Mouse (Mus musculus): ENCODE data around the gene Tbk1. TPM values are rescaled to one million over a fixed set of nuclear protein-coding genes. Genes with fewer than 3 reads are reported as not detected.

Gene Tbk1
- total RNA-seq (2021), result 10 to 100 TPM; 42.5 to 44.6 TPM
- long read RNA-seq, experiment 1, transcript Tbk1-201 (21 exons, 3,024 nt), result major isoform, 53 of 61 reads
- long read RNA-seq, experiment 1, partial matches to known transcripts, result 4 of 61 reads
- long read RNA-seq, experiment 1, other reads (novel, unspliced or antisense), result 4 of 61 reads
- long read RNA-seq, experiment 2, transcript Tbk1-201 (21 exons, 3,024 nt), result major isoform, 48 of 58 reads
- long read RNA-seq, experiment 2, partial matches to known transcripts, result 3 of 58 reads
- long read RNA-seq, experiment 2, other reads (novel, unspliced or antisense), result 7 of 58 reads

DNA sequence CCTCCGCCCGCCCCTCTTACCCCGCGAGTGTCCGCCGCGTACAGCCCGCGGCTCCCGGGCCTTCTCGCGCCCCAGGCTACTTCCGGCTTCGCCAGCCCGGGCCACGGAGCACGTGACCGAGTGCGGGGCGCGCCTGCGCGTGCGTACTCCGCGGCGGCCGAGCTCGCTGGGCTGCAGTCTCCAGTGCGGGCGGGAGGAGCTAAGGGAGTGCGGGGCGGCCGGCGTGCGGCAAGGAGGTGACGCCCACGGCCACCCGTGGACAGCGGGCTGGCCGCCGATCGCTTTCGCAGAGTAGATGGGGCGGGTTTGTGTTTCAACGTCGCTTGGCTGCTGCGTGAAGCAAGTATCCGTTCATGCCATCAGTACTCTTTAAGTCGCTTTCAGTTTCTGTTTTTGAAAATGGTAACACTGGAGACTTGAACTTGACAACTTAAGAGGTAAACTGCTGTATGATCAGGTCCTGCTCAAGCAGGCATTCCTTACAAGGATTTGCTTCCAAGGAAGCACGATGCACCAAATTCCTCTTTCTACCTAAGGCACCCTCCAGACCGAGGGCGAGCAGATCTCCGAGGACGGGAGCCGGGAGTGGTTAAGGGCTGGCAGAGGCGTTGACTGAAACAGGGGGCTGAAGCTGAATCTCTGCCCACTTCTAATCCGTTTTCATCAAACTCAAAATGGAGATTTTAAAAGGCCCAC lies at the start of gene Tbk1:
Gene Tbk1, minus strand, starts transcription at position 113 of the 696 bp plus-strand sequence.
- DNase-seq (ENCODE audit: low spot score in 2 of 2), result peak; percentile 91 to 94
- intact Hi-C loops (cut with DNase I), result no loop called here

- intact Hi-C loops (cut with DNase I), result loop anchor here (10.0 kb wide), 1 partner anchor 899 kb away; no protein-coding TSS in a partner anchor
- no peak for DNase-seq (ENCODE audit: low spot score in 2 of 2)
These were observed 49.7 kb upstream of the Tbk1 start for GRCm38 (mm10) chr10:121636276-121636675.

DNA sequence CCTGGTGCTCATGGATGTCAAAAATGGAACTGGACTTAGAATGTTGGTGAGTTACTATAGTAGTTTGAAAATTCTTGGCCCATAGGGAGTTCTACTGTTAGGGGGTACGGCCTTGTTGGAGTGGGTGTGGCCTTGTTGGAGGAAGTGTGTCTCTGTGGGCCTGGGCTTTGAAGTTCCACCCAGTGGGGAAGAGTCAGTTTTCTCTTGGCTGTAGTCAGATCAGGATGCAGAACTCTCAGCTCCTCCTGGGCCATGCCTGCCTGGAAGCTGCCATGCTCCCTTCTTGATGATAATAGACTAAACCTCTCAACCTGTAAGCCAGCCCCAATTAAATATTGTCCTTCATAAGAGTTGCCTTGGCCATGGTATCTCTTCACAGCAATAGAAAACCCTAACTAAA lies 47.6 kb upstream of the Tbk1 start:
- DNase-seq (ENCODE audit: low spot score in 2 of 2), result no peak
- intact Hi-C loops (cut with DNase I), result loop anchor here (10.0 kb wide), 1 partner anchor 901 kb away; no protein-coding TSS in a partner anchor

DNA sequence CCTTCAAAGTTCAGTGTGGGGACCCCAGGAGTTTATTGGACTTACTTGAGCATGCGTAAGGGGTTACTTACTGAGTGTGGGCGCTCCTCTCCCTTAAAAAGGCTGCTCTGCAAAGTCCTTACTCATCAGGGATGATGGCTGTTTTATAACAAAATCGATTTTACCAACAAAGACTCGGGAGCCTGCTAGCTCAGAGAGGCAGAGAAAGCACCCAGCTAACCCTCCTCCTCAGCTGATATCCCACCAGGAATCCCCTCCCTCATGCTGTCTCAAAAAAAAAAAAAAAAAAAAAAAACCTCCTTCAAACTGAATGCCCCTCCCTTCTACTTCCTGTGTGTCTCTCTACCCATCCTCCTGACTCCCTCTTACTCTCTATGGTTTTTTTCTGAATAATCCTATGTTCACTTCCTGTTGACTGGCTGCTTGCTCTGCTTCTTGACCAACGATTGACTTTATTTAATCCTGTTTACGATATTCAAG lies 42.0 kb upstream of the Tbk1 start:
- DNase-seq (ENCODE audit: low spot score in 2 of 2), result no peak
- intact Hi-C loops (cut with DNase I), result no loop called here

GRCm38 (mm10) chr10:121627216-121627852 lies 40.7 kb upstream of the Tbk1 start:
- no peak for DNase-seq (ENCODE audit: low spot score in 2 of 2)
- intact Hi-C loops (cut with DNase I), result no loop called here

DNA sequence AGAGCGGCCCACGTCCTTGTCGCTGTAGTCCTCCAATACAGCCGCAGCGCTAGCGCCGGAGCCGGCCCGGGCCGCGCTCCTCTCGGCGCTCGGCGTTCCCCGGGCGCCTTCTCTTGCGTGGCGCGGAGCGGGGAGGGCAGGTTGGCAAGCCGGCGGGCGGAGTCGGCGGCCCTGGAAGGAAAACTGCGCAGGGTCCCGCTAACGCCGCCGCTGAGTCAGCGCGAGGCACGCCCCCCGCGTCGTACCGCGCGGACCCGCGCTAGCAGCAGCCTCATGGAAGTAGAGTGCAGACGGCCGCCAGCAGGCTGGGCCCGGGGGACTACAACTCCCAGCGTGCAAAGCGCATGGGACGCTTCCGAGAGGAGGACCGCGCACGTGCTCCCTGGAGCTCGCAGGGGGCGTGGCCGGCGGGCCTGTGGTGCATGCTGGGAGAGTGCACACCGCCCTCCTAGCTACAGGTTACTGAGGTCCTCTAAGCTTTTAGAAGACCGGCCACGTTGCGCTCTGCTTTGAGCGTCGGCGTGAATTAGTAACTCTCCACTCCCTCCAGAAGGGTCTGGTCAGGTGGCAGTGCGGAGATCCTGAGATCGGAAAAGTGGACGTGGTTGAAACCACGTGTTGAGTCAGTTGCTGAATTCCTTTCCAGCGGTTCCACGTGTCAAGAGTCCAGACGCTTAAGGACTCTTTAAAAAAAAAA lies 39.7 kb upstream of the Tbk1 start, which contains the start of gene Xpot:
Gene Xpot, minus strand, starts transcription at position 147 of the 697 bp plus-strand sequence.
- intact Hi-C loops (cut with DNase I), result no loop called here
- peak; percentile 97 to 98 for DNase-seq (ENCODE audit: low spot score in 2 of 2)

GRCm38 (mm10) chr10:121625407-121626185 lies 39.0 kb upstream of the Tbk1 start:
- no peak for DNase-seq (ENCODE audit: low spot score in 2 of 2)
- intact Hi-C loops (cut with DNase I), result no loop called here

GRCm38 (mm10) chr10:121625006-121625405 lies 38.4 kb upstream of the Tbk1 start:
- intact Hi-C loops (cut with DNase I), result no loop called here
- no peak for DNase-seq (ENCODE audit: low spot score in 2 of 2)

DNA sequence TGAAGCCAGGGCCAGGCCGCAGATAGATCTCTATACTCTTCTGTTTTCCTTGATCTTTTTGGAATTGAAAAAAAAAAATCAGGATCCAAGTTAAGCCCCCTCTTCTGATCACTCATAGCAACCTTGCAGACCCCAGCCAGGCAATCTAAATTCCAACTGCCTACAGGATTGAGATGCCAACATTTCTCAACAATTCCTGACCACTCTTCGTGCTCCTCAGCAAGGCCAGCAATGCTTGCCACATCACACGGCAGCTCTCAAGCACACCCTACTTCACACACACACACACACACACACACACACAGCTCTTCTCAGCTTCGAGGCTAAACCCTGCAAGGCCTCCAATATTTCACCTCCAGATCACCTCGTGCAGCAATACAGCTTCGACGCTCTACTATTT lies 37.1 kb upstream of the Tbk1 start:
- intact Hi-C loops (cut with DNase I), result no loop called here
- DNase-seq (ENCODE audit: low spot score in 2 of 2), result no peak

GRCm38 (mm10) chr10:121622431-121622830 lies 35.8 kb upstream of the Tbk1 start:
- intact Hi-C loops (cut with DNase I), result no loop called here
- DNase-seq (ENCODE audit: low spot score in 2 of 2), result no peak

DNA sequence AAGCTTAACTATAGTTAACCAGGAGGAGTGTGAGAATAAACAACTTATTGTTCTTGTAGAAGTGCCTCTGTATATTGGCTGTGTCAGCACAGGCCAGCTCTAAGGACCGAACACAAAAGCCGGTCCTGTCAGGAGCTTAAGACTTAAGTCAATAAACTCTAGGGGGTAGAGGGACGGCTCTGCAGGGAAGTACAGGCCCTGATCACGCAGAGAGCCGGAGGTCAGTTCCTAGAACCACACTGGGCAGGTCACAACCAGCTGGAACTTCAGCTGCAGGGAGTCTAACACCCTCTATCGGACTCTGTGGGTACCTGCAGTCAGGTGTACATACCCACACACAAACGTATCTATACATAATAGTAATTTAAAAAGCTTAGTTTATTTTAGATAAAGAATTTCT lies 29.3 kb upstream of the Tbk1 start:
- intact Hi-C loops (cut with DNase I), result no loop called here
- DNase-seq (ENCODE audit: low spot score in 2 of 2), result no peak

DNA sequence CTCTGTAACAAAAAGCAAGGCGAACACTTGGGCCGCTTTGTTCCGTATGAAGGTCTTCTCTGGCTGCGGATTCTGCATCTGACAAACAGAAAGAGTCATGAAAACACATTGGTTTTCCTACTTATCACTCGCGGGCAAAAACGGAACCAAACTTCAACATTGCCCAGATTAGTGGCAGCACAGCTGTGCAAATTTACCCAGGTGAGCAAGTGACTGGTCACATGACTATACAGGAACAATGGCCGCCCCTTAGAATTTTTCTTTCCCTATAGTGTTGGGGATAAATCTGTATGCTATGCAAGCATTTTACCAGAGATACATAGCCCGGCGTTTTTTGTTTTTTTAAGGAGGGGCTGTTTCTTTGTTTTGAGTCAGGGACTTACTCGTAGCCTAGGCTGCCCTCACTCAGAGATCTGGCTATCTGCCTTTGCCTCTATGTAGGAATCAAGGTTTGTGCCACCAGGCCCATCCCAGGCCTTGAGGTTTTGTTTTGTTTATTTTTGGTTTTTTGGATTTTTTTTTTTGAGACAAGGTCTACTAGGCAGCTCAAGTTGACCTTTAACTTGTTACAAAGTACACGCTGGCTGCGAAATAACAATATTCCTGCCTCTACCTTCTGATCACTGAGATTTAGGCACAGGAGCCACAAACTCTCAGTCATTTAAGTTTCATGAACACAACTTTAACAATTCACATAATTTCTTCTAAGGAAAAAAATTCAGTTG lies 28.7 kb upstream of the Tbk1 start:
- intact Hi-C loops (cut with DNase I), result no loop called here
- no peak for DNase-seq (ENCODE audit: low spot score in 2 of 2)

DNA sequence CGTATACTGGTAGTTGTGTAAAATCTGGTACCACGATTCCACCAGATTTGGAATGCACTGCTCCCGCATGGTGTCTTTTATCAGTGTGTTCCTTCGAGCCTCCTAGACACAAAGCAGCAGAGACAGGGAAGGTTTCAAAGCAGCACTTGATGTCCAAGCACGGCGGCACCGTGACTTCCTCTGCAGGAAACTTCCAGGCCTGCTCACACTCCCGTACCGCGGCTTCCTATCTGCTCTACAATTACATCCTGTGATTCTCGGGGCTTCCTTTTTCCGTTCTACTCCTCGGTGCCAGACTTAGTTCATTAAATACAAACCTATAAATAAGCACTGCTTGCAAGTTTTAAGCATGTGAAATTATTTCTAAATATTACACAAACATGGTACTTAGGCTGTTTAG lies 27.0 kb upstream of the Tbk1 start:
- DNase-seq (ENCODE audit: low spot score in 2 of 2), result no peak
- intact Hi-C loops (cut with DNase I), result no loop called here

DNA sequence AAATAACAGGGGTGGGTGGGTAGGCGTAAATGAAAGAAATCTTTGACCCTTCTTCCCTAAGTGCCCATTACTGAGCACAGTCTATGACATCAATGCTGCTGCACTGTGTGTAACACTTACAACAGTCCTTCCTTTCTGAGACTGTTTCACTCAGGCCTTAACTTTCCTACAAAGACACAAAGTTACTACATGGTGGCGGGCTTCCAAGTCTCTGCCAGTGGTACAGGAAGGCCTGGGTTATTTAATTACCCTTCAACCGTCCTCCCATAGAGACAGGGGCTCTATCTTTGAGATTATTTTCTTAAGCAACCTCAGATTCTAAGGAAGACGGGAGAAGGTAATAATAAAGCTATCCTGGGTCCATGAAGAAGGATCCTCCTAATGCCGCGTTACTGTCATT lies 25.9 kb upstream of the Tbk1 start:
- DNase-seq (ENCODE audit: low spot score in 2 of 2), result no peak
- intact Hi-C loops (cut with DNase I), result no loop called here

DNA sequence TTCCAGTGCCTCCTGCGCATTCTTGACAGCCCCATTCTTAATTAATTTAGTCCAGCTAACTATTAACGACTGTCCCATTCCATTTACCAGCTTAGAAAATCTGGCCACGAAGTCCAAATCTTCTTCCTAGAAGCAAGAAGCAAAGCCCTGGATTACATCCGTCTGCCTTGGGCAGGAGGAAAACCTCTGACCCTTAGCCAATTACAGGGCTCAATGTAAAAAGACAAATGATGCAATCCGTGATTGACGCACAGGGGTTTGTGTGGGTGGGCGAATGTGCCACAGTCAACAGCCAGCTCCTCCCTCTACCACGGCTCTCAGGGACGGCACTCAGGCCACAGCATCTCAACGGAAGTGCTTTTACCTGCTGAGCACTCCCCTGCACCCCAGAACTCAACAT lies 25.0 kb upstream of the Tbk1 start:
- intact Hi-C loops (cut with DNase I), result no loop called here
- DNase-seq (ENCODE audit: low spot score in 2 of 2), result no peak

- intact Hi-C loops (cut with DNase I), result no loop called here
- no peak for DNase-seq (ENCODE audit: low spot score in 2 of 2)
These were observed 21.6 kb upstream of the Tbk1 start for GRCm38 (mm10) chr10:121608177-121608576.

GRCm38 (mm10) chr10:121604632-121605344 lies 18.2 kb upstream of the Tbk1 start:
- intact Hi-C loops (cut with DNase I), result no loop called here
- no peak for DNase-seq (ENCODE audit: low spot score in 2 of 2)

DNA sequence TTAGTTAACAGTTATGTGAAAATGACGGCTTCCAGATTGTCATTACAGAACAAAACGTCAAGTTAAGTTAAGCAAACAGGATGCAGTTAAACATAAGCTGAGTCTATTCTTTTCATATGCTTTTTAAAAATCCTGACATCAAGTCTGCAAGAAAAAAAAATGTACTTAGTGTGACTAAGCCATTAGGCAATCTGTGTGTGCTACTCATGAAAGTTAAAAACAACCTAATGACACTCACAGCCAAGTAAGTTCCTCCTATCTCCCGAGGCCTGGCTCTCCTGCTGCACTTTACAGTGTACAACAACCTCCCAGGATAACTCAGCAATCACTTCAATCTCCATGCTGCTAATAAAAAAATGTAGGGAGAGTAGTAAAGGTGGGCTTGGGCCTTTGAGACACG lies 17.0 kb upstream of the Tbk1 start:
- intact Hi-C loops (cut with DNase I), result no loop called here
- no peak for DNase-seq (ENCODE audit: low spot score in 2 of 2)
